Mouse (Mus musculus): ENCODE measurements around the gene Pimreg. TPM values are rescaled to one million over a fixed set of nuclear protein-coding genes. Genes with fewer than 3 reads are reported as not detected.

The Pimreg gene
- polyA plus RNA-seq, 1 experiment, result 156 TPM

DNA sequence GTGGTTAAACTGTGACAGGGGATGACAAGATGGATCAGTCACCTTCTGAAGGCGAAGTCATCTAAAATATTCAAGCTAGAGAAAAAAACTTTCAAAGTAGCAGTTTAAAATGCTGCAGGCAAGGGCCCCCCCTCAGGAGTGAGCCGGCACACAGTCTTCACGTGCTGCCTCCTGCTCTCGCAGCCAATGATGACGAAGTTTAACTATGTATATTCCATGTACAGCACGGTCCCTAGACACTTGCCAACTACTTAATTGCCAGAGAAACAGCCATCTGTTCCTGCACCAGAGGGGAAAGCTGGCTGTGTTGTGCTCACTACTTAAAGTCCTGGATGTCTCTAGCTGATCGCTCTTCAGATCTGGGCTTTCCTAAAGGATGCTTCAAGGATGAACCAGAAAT is 26.2 kb downstream of the Pimreg start:
- no peaks in the 10 kb centered on the region for H3K79me2 ChIP-seq (ENCODE audit: control insufficient read depth, insufficient read depth)
- peaks cover 15% of the 10 kb centered on the region for H3K27me3 ChIP-seq (ENCODE audit: control insufficient read depth, insufficient read depth, insufficient read length)
- no peaks in the 10 kb centered on the region for H3K79me3 ChIP-seq (ENCODE audit: low read depth)
- no peak overlapping the region for H3K4me3 ChIP-seq (ENCODE audit: insufficient read depth, poor library complexity, severe bottlenecking)
- no peaks in the 10 kb centered on the region for H3K36me3 ChIP-seq (ENCODE audit: control insufficient read depth, insufficient read depth)
- no peak overlapping the region for H3ac ChIP-seq (ENCODE audit: control insufficient read depth, insufficient read length, low read depth)
- TF ChIP-seq MYOD1 (IDR thresholded peaks at IDR 0.05; ENCODE audit: control insufficient read depth, insufficient read length, low read depth) (no peak), MYOG (IDR thresholded peaks at IDR 0.05; ENCODE audit: control insufficient read depth, extremely low read depth, insufficient read length) (no peak), CTCF (IDR thresholded peaks at IDR 0.05; ENCODE audit: control insufficient read depth, insufficient read depth, insufficient read length) (no peak), CEBPB (IDR thresholded peaks at IDR 0.05; ENCODE audit: low read depth) (no peak), MAX (IDR thresholded peaks at IDR 0.05) (no peak), FOSL1 (IDR thresholded peaks at IDR 0.05; ENCODE audit: insufficient read depth, low read length, poor library complexity, severe bottlenecking) (no peak), USF1 (IDR thresholded peaks at IDR 0.05; ENCODE audit: low read depth) (no peak)

DNA sequence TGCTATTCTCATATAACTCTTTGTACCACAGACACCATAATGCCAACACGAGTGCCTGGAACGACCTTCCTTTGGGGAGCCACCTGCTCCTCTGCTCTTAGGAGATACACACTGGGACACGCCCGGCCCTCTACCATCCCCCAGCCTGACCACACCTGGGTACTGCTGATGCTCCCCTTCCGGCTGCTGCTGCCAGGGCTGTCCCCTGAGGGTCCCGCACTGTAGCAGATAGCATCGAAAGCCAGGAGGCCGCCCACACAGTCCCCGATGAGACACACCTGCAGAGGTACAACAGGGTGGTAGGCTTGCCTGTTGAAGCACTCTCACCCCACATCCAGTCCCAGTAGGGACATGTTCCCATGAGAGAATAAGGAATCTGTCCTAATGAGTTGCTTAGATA is 28.9 kb downstream of the Pimreg start:
- Histone ChIP-seq H3K79me2 (ENCODE audit: control insufficient read depth, insufficient read depth) (no peaks in the 10 kb centered on the region), H3K79me3 (ENCODE audit: low read depth) (no peaks in the 10 kb centered on the region), H3ac (ENCODE audit: control insufficient read depth, insufficient read length, low read depth) (no peak overlapping the region), H3K27me3 (ENCODE audit: control insufficient read depth, insufficient read depth, insufficient read length) (peaks cover 10% of the 10 kb centered on the region), H3K36me3 (ENCODE audit: control insufficient read depth, insufficient read depth) (no peaks in the 10 kb centered on the region), H3K4me3 (ENCODE audit: insufficient read depth, poor library complexity, severe bottlenecking) (no peak overlapping the region)
- TF ChIP-seq CEBPB (IDR thresholded peaks at IDR 0.05; ENCODE audit: low read depth), result no peak
- TF ChIP-seq FOSL1 (IDR thresholded peaks at IDR 0.05; ENCODE audit: insufficient read depth, low read length, poor library complexity, severe bottlenecking), result no peak
- TF ChIP-seq MYOG (IDR thresholded peaks at IDR 0.05; ENCODE audit: control insufficient read depth, extremely low read depth, insufficient read length), result no peak
- no peak for TF ChIP-seq MYOD1 (IDR thresholded peaks at IDR 0.05; ENCODE audit: control insufficient read depth, insufficient read length, low read depth)
- no peak for TF ChIP-seq CTCF (IDR thresholded peaks at IDR 0.05; ENCODE audit: control insufficient read depth, insufficient read depth, insufficient read length)
- no peak for TF ChIP-seq USF1 (IDR thresholded peaks at IDR 0.05; ENCODE audit: low read depth)
- no peak for TF ChIP-seq MAX (IDR thresholded peaks at IDR 0.05)

DNA sequence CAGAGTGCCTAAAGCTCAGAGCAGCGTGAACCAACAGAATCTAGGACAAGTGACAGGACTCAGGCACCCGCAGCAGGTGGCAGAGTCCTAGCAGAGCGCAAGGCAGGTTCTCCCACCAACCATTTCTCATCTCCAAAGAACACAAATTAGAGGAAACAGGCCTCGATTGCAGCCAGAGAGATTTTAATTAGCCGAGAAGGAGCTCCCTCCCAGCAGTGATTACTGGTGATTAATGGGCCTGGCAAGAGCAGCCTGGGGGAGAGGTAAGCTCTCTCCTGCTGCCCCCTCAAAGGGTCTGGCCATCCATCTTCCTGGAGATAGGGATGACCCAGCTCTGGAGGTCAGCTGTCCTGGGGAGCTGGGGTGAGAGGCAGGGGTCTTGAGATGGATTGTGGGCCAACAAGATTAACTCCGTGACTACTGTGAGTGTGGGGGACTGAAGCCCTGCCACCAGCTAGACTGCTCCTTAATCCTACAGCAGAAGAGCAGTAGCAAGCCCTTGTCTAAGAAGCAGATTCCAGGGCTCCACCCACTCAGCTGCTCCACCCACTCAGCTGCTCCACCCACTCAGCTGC is 30.6 kb downstream of the Pimreg start:
- Histone ChIP-seq H3K79me2 (ENCODE audit: control insufficient read depth, insufficient read depth) (no peaks in the 10 kb centered on the region), H3K27me3 (ENCODE audit: control insufficient read depth, insufficient read depth, insufficient read length) (peaks cover 15% of the 10 kb centered on the region), H3K36me3 (ENCODE audit: control insufficient read depth, insufficient read depth) (no peaks in the 10 kb centered on the region), H3K4me3 (ENCODE audit: insufficient read depth, poor library complexity, severe bottlenecking) (no peak overlapping the region), H3K79me3 (ENCODE audit: low read depth) (no peaks in the 10 kb centered on the region), H3ac (ENCODE audit: control insufficient read depth, insufficient read length, low read depth) (no peak overlapping the region)
- no peak for TF ChIP-seq CTCF (IDR thresholded peaks at IDR 0.05; ENCODE audit: control insufficient read depth, insufficient read depth, insufficient read length)
- no peak for TF ChIP-seq MYOD1 (IDR thresholded peaks at IDR 0.05; ENCODE audit: control insufficient read depth, insufficient read length, low read depth)
- no peak for TF ChIP-seq CEBPB (IDR thresholded peaks at IDR 0.05; ENCODE audit: low read depth)
- no peak for TF ChIP-seq USF1 (IDR thresholded peaks at IDR 0.05; ENCODE audit: low read depth)
- no peak for TF ChIP-seq MYOG (IDR thresholded peaks at IDR 0.05; ENCODE audit: control insufficient read depth, extremely low read depth, insufficient read length)
- no peak for TF ChIP-seq MAX (IDR thresholded peaks at IDR 0.05)
- no peak for TF ChIP-seq FOSL1 (IDR thresholded peaks at IDR 0.05; ENCODE audit: insufficient read depth, low read length, poor library complexity, severe bottlenecking)

DNA sequence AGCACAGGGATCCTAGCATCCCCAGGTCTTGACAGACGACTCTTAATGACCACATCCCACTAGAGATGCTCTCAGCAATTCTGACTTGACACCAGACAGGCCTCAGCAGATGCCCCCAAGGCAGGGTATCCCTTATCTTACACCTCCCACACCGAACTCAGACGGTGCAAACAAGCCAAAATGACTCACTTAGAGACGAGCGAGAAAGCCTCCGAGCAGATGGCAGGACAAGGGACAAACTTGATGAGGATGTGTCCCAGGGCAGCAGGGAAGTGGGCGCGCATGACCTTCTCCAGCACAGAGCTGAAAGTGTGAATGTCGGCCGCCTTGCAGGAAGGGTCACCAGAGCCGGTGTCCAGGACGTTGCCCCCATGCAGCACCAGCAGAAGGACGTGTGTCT is 32.4 kb downstream of the Pimreg start:
- Histone ChIP-seq H3ac (ENCODE audit: control insufficient read depth, insufficient read length, low read depth) (no peak overlapping the region), H3K27me3 (ENCODE audit: control insufficient read depth, insufficient read depth, insufficient read length) (peaks cover 9% of the 10 kb centered on the region), H3K36me3 (ENCODE audit: control insufficient read depth, insufficient read depth) (no peaks in the 10 kb centered on the region), H3K4me3 (ENCODE audit: insufficient read depth, poor library complexity, severe bottlenecking) (no peak overlapping the region), H3K79me2 (ENCODE audit: control insufficient read depth, insufficient read depth) (no peaks in the 10 kb centered on the region), H3K79me3 (ENCODE audit: low read depth) (no peaks in the 10 kb centered on the region)
- TF ChIP-seq CTCF (IDR thresholded peaks at IDR 0.05; ENCODE audit: control insufficient read depth, insufficient read depth, insufficient read length) (no peak), MAX (IDR thresholded peaks at IDR 0.05) (no peak), FOSL1 (IDR thresholded peaks at IDR 0.05; ENCODE audit: insufficient read depth, low read length, poor library complexity, severe bottlenecking) (no peak), MYOD1 (IDR thresholded peaks at IDR 0.05; ENCODE audit: control insufficient read depth, insufficient read length, low read depth) (no peak), CEBPB (IDR thresholded peaks at IDR 0.05; ENCODE audit: low read depth) (no peak), USF1 (IDR thresholded peaks at IDR 0.05; ENCODE audit: low read depth) (no peak), MYOG (IDR thresholded peaks at IDR 0.05; ENCODE audit: control insufficient read depth, extremely low read depth, insufficient read length) (no peak)

DNA sequence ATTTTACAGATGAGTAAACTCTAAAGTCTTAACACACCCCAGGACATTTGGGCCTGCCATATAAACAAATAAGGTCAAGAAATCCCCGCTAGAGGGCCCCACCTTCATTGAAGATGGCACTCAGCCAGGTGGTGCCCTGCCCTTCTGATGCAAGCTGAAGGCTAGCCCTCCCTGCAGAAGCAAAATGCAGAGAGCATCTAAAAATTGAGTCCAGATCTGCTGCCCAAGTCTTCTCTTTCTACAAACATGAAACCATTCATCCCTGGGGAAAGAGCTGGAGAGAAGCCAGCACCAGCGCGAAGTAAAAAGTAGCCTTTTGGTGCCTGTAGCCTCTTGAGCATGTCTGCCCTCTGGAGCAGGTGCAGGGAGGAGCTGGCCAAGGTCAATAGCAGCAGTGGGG is 36.2 kb downstream of the Pimreg start:
- no peak for TF ChIP-seq CTCF (IDR thresholded peaks at IDR 0.05; ENCODE audit: control insufficient read depth, insufficient read depth, insufficient read length)
- TF ChIP-seq MYOD1 (IDR thresholded peaks at IDR 0.05; ENCODE audit: control insufficient read depth, insufficient read length, low read depth), result no peak
- no peak for TF ChIP-seq USF1 (IDR thresholded peaks at IDR 0.05; ENCODE audit: low read depth)
- Histone ChIP-seq H3K36me3 (ENCODE audit: control insufficient read depth, insufficient read depth) (no peaks in the 10 kb centered on the region), H3K79me3 (ENCODE audit: low read depth) (no peaks in the 10 kb centered on the region), H3ac (ENCODE audit: control insufficient read depth, insufficient read length, low read depth) (no peak overlapping the region), H3K79me2 (ENCODE audit: control insufficient read depth, insufficient read depth) (no peaks in the 10 kb centered on the region), H3K4me3 (ENCODE audit: insufficient read depth, poor library complexity, severe bottlenecking) (no peak overlapping the region), H3K27me3 (ENCODE audit: control insufficient read depth, insufficient read depth, insufficient read length) (peaks cover 5% of the 10 kb centered on the region)

DNA sequence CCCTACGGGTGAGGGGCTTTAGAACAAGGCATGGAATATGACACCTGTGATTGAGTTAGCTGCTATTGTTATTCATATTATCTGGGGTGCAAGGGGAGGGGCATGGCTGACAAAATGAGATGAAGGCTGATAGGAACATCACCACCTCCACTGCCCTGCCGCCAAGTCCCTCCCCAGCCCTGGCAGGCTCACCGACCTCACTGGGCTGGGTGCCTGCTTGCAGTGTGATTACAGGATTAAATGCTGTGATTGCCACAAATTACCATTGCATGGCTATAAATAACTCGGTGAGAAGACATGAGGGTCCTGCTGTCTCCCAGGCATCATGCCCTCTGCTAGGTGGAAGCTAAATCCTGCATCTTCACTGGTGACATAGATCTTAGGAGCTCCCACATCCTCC is 36.8 kb downstream of the Pimreg start:
- Histone ChIP-seq H3K27me3 (ENCODE audit: control insufficient read depth, insufficient read depth, insufficient read length) (peaks cover 5% of the 10 kb centered on the region), H3ac (ENCODE audit: control insufficient read depth, insufficient read length, low read depth) (no peak overlapping the region), H3K79me2 (ENCODE audit: control insufficient read depth, insufficient read depth) (no peaks in the 10 kb centered on the region), H3K79me3 (ENCODE audit: low read depth) (no peaks in the 10 kb centered on the region), H3K4me3 (ENCODE audit: insufficient read depth, poor library complexity, severe bottlenecking) (no peak overlapping the region), H3K36me3 (ENCODE audit: control insufficient read depth, insufficient read depth) (no peaks in the 10 kb centered on the region)
- TF ChIP-seq FOSL1 (IDR thresholded peaks at IDR 0.05; ENCODE audit: insufficient read depth, low read length, poor library complexity, severe bottlenecking) (no peak), MYOD1 (IDR thresholded peaks at IDR 0.05; ENCODE audit: control insufficient read depth, insufficient read length, low read depth) (no peak), USF1 (IDR thresholded peaks at IDR 0.05; ENCODE audit: low read depth) (no peak), CTCF (IDR thresholded peaks at IDR 0.05; ENCODE audit: control insufficient read depth, insufficient read depth, insufficient read length) (no peak)
